Mouse (Mus musculus): ENCODE data around the gene Ehbp1l1. TPM values are rescaled to one million over a fixed set of nuclear protein-coding genes. Genes with fewer than 3 reads are reported as not detected.
A peak's percentile ranks its signal among the peaks of the same experiment; 100 is the strongest.

Gene Ehbp1l1
- total and polyA plus RNA-seq, 3 experiments, result 30.4 to 62.6 (median 57.0) TPM

- DNase-seq (ENCODE audit: extremely low read depth), result peak; percentile 99
- H3K27me3 ChIP-seq (replicated peaks), result no peaks in the 10 kb centered on the region
- H3K27ac ChIP-seq (ENCODE audit: insufficient read depth, low read depth), result peak within 1 kb of the TSS; percentile 79
- peaks cover 47 to 67% of the 10 kb centered on the region in 2 experiments for H3K36me3 ChIP-seq (replicated peaks in 1 of 2; ENCODE audit: control insufficient read depth in 1 of 2, insufficient read depth in 1 of 2, low read length in 1 of 2)
- H3K4me1 ChIP-seq (ENCODE audit: control insufficient read depth in 1 of 2, insufficient read depth in 2 of 2), result peaks cover 23 to 37% of the 10 kb centered on the region in 2 experiments
- peak within 1 kb of the TSS; percentile 92 for H3K4me2 ChIP-seq (ENCODE audit: insufficient read depth, low read depth, poor library complexity, severe bottlenecking)
- no peaks in the 10 kb centered on the region for H3K9me3 ChIP-seq (replicated peaks; ENCODE audit: low read length)
- H3K9ac ChIP-seq (ENCODE audit: insufficient read depth, low read depth), result peak within 1 kb of the TSS; percentile 98
- peaks cover 35% of the 10 kb centered on the region for H3K79me2 ChIP-seq (replicated peaks; ENCODE audit: control insufficient read depth, extremely low read depth, insufficient read depth, poor library complexity, severe bottlenecking)
- dilution Hi-C loops (cut with MboI; ENCODE audit: extremely low pct_ligation_motif_present, extremely low pct_unique_long_range_greater_than_20kb, low sequenced_read_pairs), result no loop called here
- in situ Hi-C loops (cut with MboI; ENCODE audit: low pct_ligation_motif_present, low pct_unique_long_range_greater_than_20kb, low sequenced_read_pairs), result no loop called here
- H3K4me3 ChIP-seq (replicated peaks in 1 of 3; ENCODE audit: low read depth in 2 of 3, low read length in 2 of 3, poor library complexity in 1 of 3), result peak within 1 kb of the TSS; percentile 81 to 95 (median 83)
- TF ChIP-seq ZNF384 (IDR thresholded peaks at IDR 0.05; ENCODE audit: low read depth, low read length), result no peak
- peak; percentile 50; the same call in 1 of the 2 replicates for TF ChIP-seq GABPA (IDR thresholded peaks at IDR 0.05; ENCODE audit: insufficient replicate concordance, low read depth, low read length)
- no peak; the same call in 1 of the 2 replicates for TF ChIP-seq CHD1 (IDR thresholded peaks at IDR 0.05; ENCODE audit: low read depth, low read length)
- peak; percentile 37; the same call in 1 of the 2 replicates for TF ChIP-seq NELFE (IDR thresholded peaks at IDR 0.05; ENCODE audit: low read depth, low read length)
- TF ChIP-seq HCFC1 (IDR thresholded peaks at IDR 0.05; ENCODE audit: low read depth, low read length), result peak; percentile 91
- TF ChIP-seq UBTF (IDR thresholded peaks at IDR 0.05; ENCODE audit: low read depth, low read length), result no peak
- peak; percentile 76 for TF ChIP-seq POLR2A (IDR thresholded peaks at IDR 0.05; ENCODE audit: low read depth, low read length)
- TF ChIP-seq MXI1 (IDR thresholded peaks at IDR 0.05; ENCODE audit: low read depth, low read length), result peak; percentile 52; the same call in 1 of the 2 replicates
- TF ChIP-seq EP300 (IDR thresholded peaks at IDR 0.05; ENCODE audit: low read length), result no peak
- no peak for TF ChIP-seq PAX5 (IDR thresholded peaks at IDR 0.05; ENCODE audit: low read length)
- no peak for TF ChIP-seq CTCF (conservative IDR thresholded peaks at IDR 0.05 in 1 of 2, IDR thresholded peaks at IDR 0.05 in 1 of 2; ENCODE audit: low read depth in 2 of 2, low read length in 2 of 2)
- TF ChIP-seq ZKSCAN1 (IDR thresholded peaks at IDR 0.05; ENCODE audit: borderline replicate concordance, low read depth, low read length), result no peak
- TF ChIP-seq CHD2 (IDR thresholded peaks at IDR 0.05; ENCODE audit: low read length), result peak; percentile 94
- no peak for TF ChIP-seq ZC3H11A (IDR thresholded peaks at IDR 0.05; ENCODE audit: low read depth, low read length)
- TF ChIP-seq USF1 (IDR thresholded peaks at IDR 0.05; ENCODE audit: low read depth, low read length), result no peak
- peak; percentile 34; the same call in 1 of the 2 replicates for TF ChIP-seq IRF4 (IDR thresholded peaks at IDR 0.05; ENCODE audit: low read depth, low read length)
- TF ChIP-seq ZMIZ1 (IDR thresholded peaks at IDR 0.05; ENCODE audit: low read depth, low read length), result peak; percentile 52; the same call in 1 of the 2 replicates
- no peak for TF ChIP-seq POLR2AphosphoS2 (IDR thresholded peaks at IDR 0.05; ENCODE audit: low read depth, low read length)
- TF ChIP-seq MAFK (IDR thresholded peaks at IDR 0.05; ENCODE audit: insufficient replicate concordance, low read length), result no peak
- no peak for TF ChIP-seq SMC3 (IDR thresholded peaks at IDR 0.05; ENCODE audit: low read depth, low read length)
- TF ChIP-seq KAT2A (IDR thresholded peaks at IDR 0.05; ENCODE audit: insufficient replicate concordance, low read length), result peak; percentile 94
- peak; percentile 95 for TF ChIP-seq ELF1 (IDR thresholded peaks at IDR 0.05; ENCODE audit: low read depth, low read length)
- TF ChIP-seq JUN (IDR thresholded peaks at IDR 0.05; ENCODE audit: insufficient read depth, low read depth, low read length), result peak; percentile 55; the same call in 1 of the 2 replicates
- peak; percentile 95 for TF ChIP-seq NRF1 (IDR thresholded peaks at IDR 0.05; ENCODE audit: low read depth, low read length)
- peak; percentile 54 for TF ChIP-seq BHLHE40 (IDR thresholded peaks at IDR 0.05; ENCODE audit: low read depth, low read length)
- TF ChIP-seq MEF2A (IDR thresholded peaks at IDR 0.05; ENCODE audit: borderline replicate concordance, low read depth, low read length), result no peak
- 0 out of 2 replicates have a peak, but pooled peaks have one; percentile 68 for TF ChIP-seq E2F4 (IDR thresholded peaks at IDR 0.05; ENCODE audit: insufficient replicate concordance, low read depth, low read length)
- TF ChIP-seq MYC (IDR thresholded peaks at IDR 0.05; ENCODE audit: low read depth, low read length), result 0 out of 2 replicates have a peak, but pooled peaks have one; percentile 52
- no peak for TF ChIP-seq USF2 (conservative IDR thresholded peaks at IDR 0.05; ENCODE audit: low read depth, low read length)
- TF ChIP-seq SIN3A (IDR thresholded peaks at IDR 0.05; ENCODE audit: low read length), result peak; percentile 99
- TF ChIP-seq RCOR1 (conservative IDR thresholded peaks at IDR 0.05; ENCODE audit: low read depth, low read length), result no peak
- TF ChIP-seq TBP (conservative IDR thresholded peaks at IDR 0.05; ENCODE audit: low read depth, low read length), result no peak; the same call in 1 of the 2 replicates
- peak; percentile 49; the same call in 1 of the 2 replicates for TF ChIP-seq TCF12 (IDR thresholded peaks at IDR 0.05; ENCODE audit: low read depth, low read length)
- 0 out of 2 replicates have a peak, but pooled peaks have one; percentile 7 for TF ChIP-seq MAZ (IDR thresholded peaks at IDR 0.05; ENCODE audit: low read depth, low read length)
- TF ChIP-seq ETS1 (conservative IDR thresholded peaks at IDR 0.05; ENCODE audit: low read depth, low read length), result peak; percentile 49; the same call in 1 of the 2 replicates
- peak; percentile 65; the same call in 1 of the 2 replicates for TF ChIP-seq MAX (IDR thresholded peaks at IDR 0.05; ENCODE audit: low read length)
- TF ChIP-seq RAD21 (IDR thresholded peaks at IDR 0.05; ENCODE audit: low read depth, low read length), result no peak
These were observed 37.7 kb downstream of the Ehbp1l1 start, which contains the start of the genes Map3k11 and Pcnx3 for GRCm38 (mm10) chr19:5688200-5689087. TSS of gene Map3k11 (plus strand) at chr19:5688742. TSS of gene Pcnx3 (minus strand) at chr19:5688908.
